Comparison of ENCODE assay signal across 8 mouse cellular contexts in genomic region chr14:108912021-108912875, GRCm38 (mm10). TPM values are rescaled to one million over a fixed set of nuclear protein-coding genes. Genes with fewer than 3 reads are reported as not detected.
DNase-seq lines count a peak whose midpoint lies in the region; ATAC-seq lines count a peak whose summit lies in the region.

No protein-coding gene starts in this region.

- no peaks in the 10 kb centered on the region for H3K36me3 ChIP-seq in heart, embryonic 13.5 days
- H3K36me3 ChIP-seq in hindbrain, embryonic 10.5 days = no peaks in the 10 kb centered on the region
- H3K36me3 ChIP-seq in midbrain, embryonic 14.5 days (ENCODE audit: control insufficient read depth, insufficient read depth, low read length) = no peaks in the 10 kb centered on the region

- peaks cover 30% of the 10 kb centered on the region for H3K4me1 ChIP-seq in heart, embryonic 13.5 days
- H3K4me1 ChIP-seq in hindbrain, embryonic 10.5 days (replicated peaks) = peaks cover 34% of the 10 kb centered on the region
- H3K4me1 ChIP-seq in midbrain, embryonic 14.5 days (ENCODE audit: control insufficient read depth, insufficient read depth, low read length) = peaks cover 9% of the 10 kb centered on the region; the same call in 1 of the 2 replicates

- H3K9me3 ChIP-seq in heart, embryonic 13.5 days = no peaks in the 10 kb centered on the region
- no peaks in the 10 kb centered on the region for H3K9me3 ChIP-seq in hindbrain, embryonic 10.5 days
- no peaks in the 10 kb centered on the region for H3K9me3 ChIP-seq in midbrain, embryonic 14.5 days (ENCODE audit: control insufficient read depth, low read length)

- H3K27ac ChIP-seq in heart, embryonic 13.5 days (replicated peaks) = no peak overlapping the region
- peak overlapping the region; percentile 73 for H3K27ac ChIP-seq in hindbrain, embryonic 10.5 days
- H3K27ac ChIP-seq in midbrain, embryonic 14.5 days (replicated peaks; ENCODE audit: low read depth, low read length) = peak overlapping the region; percentile 92

- intact Hi-C loops in heart, postnatal 14 days (cut with DNase I) = no loop called here

- peak overlapping the region; percentile 78 for H3K4me2 ChIP-seq in heart, embryonic 13.5 days
- peak overlapping the region; percentile 84 for H3K4me2 ChIP-seq in midbrain, embryonic 14.5 days (ENCODE audit: low read length)

- H3K9ac ChIP-seq in heart, embryonic 13.5 days = 0 out of 2 replicates have a peak overlapping the region, but pooled peaks have one; percentile 19
- peak overlapping the region; percentile 71 for H3K9ac ChIP-seq in midbrain, embryonic 14.5 days (replicated peaks; ENCODE audit: low read length)

- H3K27me3 ChIP-seq in heart, embryonic 13.5 days (replicated peaks) = peaks cover 47% of the 10 kb centered on the region
- peaks cover 34% of the 10 kb centered on the region for H3K27me3 ChIP-seq in hindbrain, embryonic 10.5 days (ENCODE audit: insufficient read depth, poor library complexity, severe bottlenecking)
- no peaks in the 10 kb centered on the region for H3K27me3 ChIP-seq in midbrain, embryonic 14.5 days (ENCODE audit: control insufficient read depth, insufficient read depth, low read length)

- peak overlapping the region; percentile 50 for H3K4me3 ChIP-seq in heart, embryonic 13.5 days
- peak overlapping the region; percentile 62 for H3K4me3 ChIP-seq in hindbrain, embryonic 10.5 days
- H3K4me3 ChIP-seq in midbrain, embryonic 14.5 days (replicated peaks; ENCODE audit: low read depth, low read length) = peak overlapping the region; percentile 52

- no peak for DNase-seq in heart, postnatal 14 days
- DNase-seq in embryo, embryonic 10.5 days (ENCODE audit: low spot score) = peak; percentile 39
- DNase-seq in hindbrain, embryonic 10.5 days (ENCODE audit: low spot score) = peak; percentile 43
- peak; percentile 39 to 56 for DNase-seq in layer of hippocampus, adult 8-10 months (ENCODE audit: low spot score in 2 of 2)
- peak; percentile 80 for DNase-seq in midbrain, embryonic 14.5 days
- no peak for DNase-seq in urinary bladder, postnatal 10 days (ENCODE audit: low spot score)

- WGBS in heart, embryonic 13.5 days = 4% methylated on average over 24 of the region's 24 CpGs
- 2% methylated on average over 24 of the region's 24 CpGs for WGBS in hindbrain, embryonic 10.5 days
- WGBS in midbrain, embryonic 14.5 days = 1% methylated on average over 24 of the region's 24 CpGs

- ATAC-seq in heart, embryonic 13.5 days (ENCODE audit: extremely low read depth, insufficient number of reproducible peaks, low FRiP score, low TSS enrichment) = no peak
- peak; percentile 46 for ATAC-seq in midbrain, embryonic 14.5 days (ENCODE audit: low FRiP score, low TSS enrichment)
- ATAC-seq in activated CD4-positive, CD25-positive, alpha-beta regulatory T cell, adult 4 months = no peak

RNA-seq across cellular contexts. Expression of gene Slitrk1, which starts 1.7 kb away (rescaled TPM):
- polyA plus RNA-seq in heart, embryonic 13.5 days (2015; fragmentation: Nextera tagmentation; extraction: Ambion mirVana) = 0.14 and 0.17 TPM in 2 replicates
- total RNA-seq in heart, postnatal 14 days (2021) = not detected
- polyA plus RNA-seq in hindbrain, embryonic 10.5 days (2016; fragmentation: Nextera tagmentation; extraction: Ambion mirVana) = 1.8 and 5.3 TPM in 2 replicates
- total RNA-seq in layer of hippocampus, adult 8-10 months (2022) = 10 to 100 TPM; 59.9 to 64.2 (median 61.0) TPM
- polyA plus RNA-seq in midbrain, embryonic 14.5 days (2014; fragmentation: Nextera tagmentation; extraction: Ambion mirVana) = 19.5 and 27.3 TPM in 2 replicates
- polyA plus RNA-seq in activated CD4-positive, CD25-positive, alpha-beta regulatory T cell, adult 4 months (2017; shearing (Covaris generic)) = under 1 TPM in 1 of 2 experiments, not detected in 1; 0.08 TPM

Comparison
In these comparisons a context has a peak if more than half of its experiments do, and no peak if none do; other contexts are left out.
1. DNase-seq: peak in embryo, embryonic 10.5 days (single experiment), hindbrain, embryonic 10.5 days (single experiment), layer of hippocampus, adult 8-10 months (2 of 2) and midbrain, embryonic 14.5 days (single experiment); none in heart, postnatal 14 days (0 of 2) and urinary bladder, postnatal 10 days (single experiment).
2. Peak in every context shown above with its lines, with median percentiles within 50 percentile points of each other: H3K4me3 ChIP-seq.